Mouse (Mus musculus) adrenal gland, postnatal 14 days (tissue): ENCODE data around the gene Olfr521. TPM values are rescaled to one million over a fixed set of nuclear protein-coding genes. Genes with fewer than 3 reads are reported as not detected.
"Not testable (repeated sequence)": the region's sequence is repeated elsewhere in the genome, so short reads cannot be mapped to it uniquely, and the experiment has no call there.

Experiments
- DNase-seq: peaks from one replicate; pipeline ENCODE4 v3.0.0; 2021; ENCODE audit warnings: mixed read lengths
- long read RNA-seq, 2 experiments: library from polyadenylated mRNA; stranded (forward); transcript quantifications; one replicate each; pipeline ENCODE4 v2.0.0; 2021
- total RNA-seq: library from RNA; stranded (reverse); gene quantifications from 2 replicates; pipeline ENCODE4 v1.2.3, GENCODE M21; 2021

The Olfr521 gene
- total RNA-seq, result not detected in 2 replicates
- long read RNA-seq, experiment 1, result 0 reads
- long read RNA-seq, experiment 2, result 0 reads

DNA sequence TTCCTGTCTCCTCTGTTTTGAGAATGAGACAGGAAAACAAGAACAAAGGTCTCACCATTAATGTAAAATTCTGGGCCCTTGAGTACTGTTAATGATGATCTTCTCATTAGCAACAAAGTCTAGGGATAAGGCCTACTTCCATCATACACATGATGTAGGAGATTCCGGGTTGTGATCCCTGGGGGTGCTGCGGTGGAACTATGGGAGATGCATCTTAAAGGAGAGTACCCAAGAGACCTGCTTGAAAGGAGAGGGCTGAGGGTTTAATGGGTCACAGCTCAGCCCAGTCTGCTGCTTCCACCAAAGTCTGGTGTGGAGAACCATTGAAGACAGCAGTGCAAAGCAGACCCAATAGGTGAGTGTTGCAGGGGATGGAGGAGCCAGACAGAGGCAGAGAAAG lies at the start of gene Olfr521:
Gene Olfr521, plus strand, starts transcription at position 301 of the 400 bp plus-strand sequence.
- no peak for DNase-seq

DNA sequence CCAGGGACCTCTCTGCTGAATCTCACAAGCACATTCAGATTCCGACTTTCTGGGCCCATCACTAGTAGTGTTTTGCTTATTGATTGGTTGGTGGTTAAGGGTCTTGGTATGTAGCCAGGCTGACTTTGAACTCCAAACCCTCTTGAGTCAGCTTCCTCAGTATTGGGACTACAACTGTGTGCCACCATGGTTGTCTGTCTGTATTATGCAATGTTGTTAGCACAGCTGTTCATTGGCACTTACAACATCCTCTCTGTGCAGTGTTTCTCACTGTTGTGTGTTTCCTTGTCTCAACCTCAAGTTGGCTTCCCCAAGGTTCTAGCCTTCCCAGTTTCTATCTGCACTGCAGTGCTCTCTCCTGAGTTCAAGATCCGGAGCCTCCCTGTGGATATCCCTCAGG lies 46.8 kb upstream of the Olfr521 start:
- no peak for DNase-seq

DNA sequence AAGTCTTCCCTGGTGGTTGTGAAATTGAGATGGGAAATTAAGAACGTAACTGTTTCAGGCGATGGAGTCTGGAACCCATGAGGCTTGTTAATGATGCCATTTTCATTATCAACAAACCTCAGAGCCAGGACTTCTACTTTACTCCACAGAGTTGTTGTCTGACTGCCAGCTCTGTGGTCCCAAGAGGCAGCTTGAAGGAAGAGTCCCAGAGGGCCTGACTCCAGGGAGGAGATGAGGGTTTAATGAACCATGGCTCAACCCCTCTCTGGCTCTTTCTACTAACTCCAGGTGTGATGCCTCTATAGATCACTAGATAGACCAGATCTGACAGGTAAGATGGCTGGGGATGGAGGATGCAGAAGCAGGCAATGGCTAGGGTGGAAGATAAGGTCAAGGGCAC lies 33.3 kb upstream of the Olfr521 start, which contains the start of gene Olfr520:
Gene Olfr520, plus strand, starts transcription at position 301 of the 400 bp plus-strand sequence.
- peak; percentile 32 for DNase-seq

DNA sequence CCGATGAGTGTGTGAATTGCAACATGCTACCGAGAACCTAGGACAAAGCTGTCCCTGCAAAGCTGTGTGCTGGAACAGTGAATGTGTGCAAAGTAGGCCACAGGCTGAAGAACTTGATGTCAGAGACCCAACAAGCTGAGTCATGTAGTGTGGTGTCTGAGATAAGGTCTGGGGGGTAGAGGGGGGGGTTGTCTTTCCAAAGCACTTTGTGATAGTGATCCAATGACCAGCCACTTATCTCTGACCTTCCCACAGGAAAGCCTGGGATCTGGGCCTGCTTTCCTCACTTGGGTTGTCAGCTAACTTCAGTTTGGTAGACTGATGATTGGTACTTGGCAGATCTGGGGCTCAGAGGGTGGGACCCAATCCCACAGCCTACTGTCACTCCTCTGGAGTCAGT lies 28.7 kb upstream of the Olfr521 start:
- no peak for DNase-seq

DNA sequence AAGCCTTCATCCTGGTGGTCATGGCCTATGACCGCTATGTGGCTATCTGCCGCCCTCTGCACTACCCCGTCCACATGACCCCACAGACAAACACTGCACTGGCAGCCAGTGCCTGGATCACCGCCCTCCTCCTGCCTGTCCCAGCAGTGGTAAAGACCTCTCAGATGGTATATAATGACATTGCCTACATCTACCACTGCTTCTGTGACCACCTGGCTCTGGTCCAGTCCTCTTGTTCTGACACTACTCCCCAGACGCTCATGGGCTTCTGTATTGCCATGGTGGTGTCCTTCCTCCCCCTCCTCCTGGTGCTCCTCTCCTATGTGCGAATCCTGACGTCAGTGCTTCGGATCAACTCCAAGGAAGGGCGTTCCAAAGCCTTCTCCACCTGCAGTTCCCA lies 27.8 kb upstream of the Olfr521 start:
- not testable (repeated sequence) for DNase-seq

DNA sequence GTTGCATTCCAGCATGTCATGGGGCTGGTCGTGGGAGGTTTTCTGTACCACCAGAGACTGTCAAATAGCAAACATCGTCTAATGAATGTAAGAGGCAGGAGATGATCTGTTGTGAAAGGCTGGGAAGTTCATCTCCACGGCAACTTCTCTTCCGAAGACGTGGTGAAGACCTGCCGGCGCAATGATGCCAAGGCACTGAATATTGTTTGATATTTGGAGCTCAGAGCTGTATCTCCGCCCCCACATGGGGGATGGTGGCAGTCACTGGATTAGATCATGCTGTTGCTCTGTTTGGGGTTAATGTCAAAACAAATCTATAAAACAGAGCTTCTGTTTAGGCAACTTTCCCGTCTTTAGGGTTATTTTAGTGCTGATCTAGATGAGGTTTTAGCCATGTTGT lies 24.0 kb upstream of the Olfr521 start:
- no peak for DNase-seq

DNA sequence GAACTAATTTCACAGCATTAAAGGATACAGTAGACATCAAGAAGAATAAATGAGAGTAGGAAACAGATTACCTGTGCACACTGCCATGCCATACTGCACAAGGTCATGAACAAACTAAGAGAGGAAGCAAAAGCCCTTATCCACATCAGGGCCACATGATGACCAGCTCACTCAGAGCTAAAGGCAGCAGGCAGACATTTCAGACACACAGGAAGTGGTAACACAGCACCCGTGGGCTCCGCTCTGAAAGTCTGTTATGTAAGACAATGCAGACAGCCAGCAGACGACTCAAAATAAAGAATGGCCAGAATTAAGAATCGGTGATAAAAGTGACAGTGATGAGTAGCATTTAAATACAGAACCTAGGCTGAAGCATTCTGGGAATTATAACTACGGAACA lies 18.1 kb downstream of the Olfr521 start:
- no peak for DNase-seq

GRCm38 (mm10) chr7:99781916-99782315 lies 18.6 kb downstream of the Olfr521 start:
- DNase-seq, result no peak

DNA sequence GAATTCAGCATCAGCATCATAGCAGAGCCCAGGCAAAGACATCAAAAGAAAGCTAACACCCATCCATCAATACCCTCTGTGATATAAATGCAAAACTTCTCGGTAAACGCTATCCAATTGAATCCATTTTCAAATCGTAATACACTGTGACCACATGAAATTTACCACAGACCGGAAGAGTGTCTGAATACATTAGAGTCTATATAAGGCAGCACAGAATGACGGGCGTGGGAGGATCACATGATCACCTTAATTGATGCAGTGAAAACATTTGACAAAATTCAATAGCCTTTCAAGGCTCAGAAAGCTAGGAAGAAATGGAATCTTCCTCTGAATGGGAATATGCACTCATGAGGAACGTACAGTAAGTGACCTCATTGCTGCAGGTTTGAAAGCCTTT lies 20.1 kb downstream of the Olfr521 start:
- DNase-seq, result no peak

DNA sequence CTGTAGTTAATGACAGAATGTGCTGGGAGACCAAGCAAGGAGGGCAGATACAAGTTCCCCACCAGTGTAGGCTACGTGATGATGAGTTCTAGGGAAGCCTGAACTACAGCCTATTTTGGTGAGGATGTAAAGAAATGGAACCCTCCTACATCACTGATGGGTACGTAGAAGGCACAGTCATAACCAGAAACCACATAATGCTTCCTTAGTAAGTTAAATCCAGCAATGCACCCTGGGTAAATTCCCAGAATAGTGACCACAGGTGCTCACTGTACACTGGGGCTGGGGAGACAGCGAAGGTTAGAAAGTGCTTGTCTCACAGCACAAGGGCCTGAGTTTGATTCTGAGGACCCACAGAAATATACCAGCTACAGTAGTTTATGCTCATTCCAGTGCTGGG lies 22.2 kb downstream of the Olfr521 start:
- DNase-seq, result no peak

DNA sequence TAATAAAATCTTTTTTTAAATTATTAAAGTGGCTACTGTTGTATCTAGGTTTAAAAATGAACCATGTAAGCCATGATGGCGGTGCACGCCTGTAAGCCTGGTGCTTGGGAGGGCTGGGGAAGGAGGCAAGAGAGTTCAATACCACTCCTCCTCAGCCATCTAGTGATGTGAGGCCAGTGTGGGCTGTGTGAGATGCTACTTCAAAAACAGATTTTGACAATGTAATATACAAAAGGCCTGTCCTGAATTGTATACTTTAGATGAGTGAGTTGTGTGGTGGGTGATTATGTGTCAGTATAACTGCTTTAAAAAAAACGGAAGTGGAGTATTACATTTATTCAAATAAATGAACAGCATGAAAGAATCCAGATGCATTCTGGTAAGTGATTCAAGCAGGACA lies 23.5 kb downstream of the Olfr521 start:
- no peak for DNase-seq

DNA sequence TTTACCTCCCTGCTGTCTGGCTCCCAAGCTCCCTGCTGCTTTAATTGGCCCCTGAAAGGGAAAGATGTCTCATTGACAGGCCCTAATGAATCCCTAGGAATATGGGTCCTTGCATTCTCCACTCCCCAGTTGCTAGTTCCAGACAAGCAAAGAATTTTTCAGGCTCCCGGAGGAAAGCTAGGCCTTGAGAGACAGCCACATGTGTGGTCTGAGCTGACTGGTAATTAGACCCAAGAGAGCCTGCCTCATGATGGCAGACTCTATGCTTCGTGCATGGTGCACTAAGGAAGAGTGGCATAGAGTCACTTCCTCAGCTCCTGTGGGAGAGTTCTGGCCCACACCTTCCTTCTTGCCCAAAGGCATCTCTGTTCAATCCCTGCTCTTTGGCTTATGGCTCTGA lies 24.6 kb downstream of the Olfr521 start:
- no peak for DNase-seq

GRCm38 (mm10) chr7:99788563-99788962 lies 25.3 kb downstream of the Olfr521 start:
- DNase-seq, result no peak

- no peak for DNase-seq
Observed at GRCm38 (mm10) chr7:99790816-99791215, 27.5 kb downstream of the Olfr521 start.

DNA sequence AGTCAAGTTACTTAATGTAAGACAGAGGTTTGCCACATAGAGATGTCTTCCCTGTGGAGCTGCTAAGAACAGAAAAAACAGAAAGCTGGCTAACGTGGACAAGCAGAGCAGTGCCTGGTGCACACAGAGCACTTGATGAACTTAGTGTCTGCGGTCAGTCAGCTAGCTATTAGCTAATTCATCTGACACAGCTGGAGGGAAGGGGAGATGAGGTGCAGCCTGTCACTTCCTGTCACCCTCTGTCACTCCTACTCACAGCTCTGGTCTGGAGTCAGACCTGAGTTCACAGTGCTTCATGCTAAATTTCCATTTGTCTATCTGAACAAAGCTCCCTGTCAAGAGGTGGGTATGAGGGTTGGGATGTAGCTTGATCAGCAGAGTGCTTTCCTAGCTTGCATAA lies 30.8 kb downstream of the Olfr521 start:
- DNase-seq, result no peak

DNA sequence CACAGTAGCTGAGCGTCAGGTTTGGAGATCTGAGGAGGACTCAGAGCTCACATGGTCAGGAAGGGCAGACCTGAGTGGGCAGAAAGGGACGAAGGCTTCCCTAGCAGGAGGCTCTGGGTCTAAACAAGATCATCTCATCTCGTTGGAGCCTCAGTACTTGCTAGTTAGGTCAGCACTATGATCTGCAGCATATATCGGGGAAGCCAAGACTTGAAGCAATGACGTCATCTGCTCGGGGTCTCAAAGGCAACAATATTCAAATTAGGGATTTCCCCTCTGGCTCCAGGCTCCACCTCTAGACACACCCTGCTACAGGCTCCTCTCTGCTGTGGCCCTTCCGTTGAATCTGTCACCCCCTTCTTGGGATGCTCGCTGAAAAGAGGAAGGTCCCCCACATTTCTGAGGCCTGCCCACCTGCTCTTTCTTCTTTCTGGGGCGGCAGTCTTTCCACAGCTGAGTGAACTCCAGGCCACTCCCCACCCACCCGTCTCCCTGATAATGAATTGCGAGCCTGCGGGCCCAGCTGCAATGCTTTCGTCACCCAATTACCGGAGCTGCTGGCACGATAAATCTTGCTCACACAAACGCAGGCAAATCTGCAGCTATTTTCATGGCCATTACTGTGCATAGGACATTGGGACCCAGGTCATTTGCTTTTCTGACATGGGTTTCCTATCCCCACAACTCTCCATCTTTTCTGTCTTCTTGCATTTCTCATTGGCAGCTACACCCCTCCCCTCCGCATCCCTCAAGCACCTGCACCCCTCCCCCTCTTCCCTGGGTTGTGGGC lies 32.1 kb downstream of the Olfr521 start:
- peak; percentile 18 for DNase-seq

GRCm38 (mm10) chr7:99796471-99796870 lies 33.2 kb downstream of the Olfr521 start:
- DNase-seq, result no peak

GRCm38 (mm10) chr7:99797261-99797660 lies 34.0 kb downstream of the Olfr521 start:
- DNase-seq, result no peak

- peak; percentile 74 for DNase-seq
Observed at GRCm38 (mm10) chr7:99797911-99798647, 34.8 kb downstream of the Olfr521 start.

- no peak for DNase-seq
Observed at GRCm38 (mm10) chr7:99799118-99799517, 35.8 kb downstream of the Olfr521 start.

DNA sequence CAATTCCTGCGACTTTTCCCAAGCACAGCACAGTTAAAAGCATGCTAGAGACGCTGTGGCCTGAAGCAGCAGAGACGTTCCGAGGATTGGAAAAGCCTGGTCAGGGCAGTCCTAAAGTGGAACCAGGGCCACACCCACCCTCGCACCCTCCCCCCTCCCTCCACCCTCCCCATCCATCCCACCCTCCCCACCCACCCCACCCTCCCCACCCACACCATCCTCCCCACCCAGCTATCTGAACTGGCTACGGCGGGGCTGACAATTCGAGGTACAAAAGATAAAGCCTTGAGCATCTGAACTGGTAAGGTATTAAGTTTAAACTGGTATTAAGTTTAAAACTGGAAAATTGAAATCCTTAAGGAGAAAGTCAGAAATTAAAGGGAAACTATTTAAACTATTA lies 40.2 kb downstream of the Olfr521 start:
- no peak for DNase-seq

GRCm38 (mm10) chr7:99804033-99804432 lies 40.7 kb downstream of the Olfr521 start:
- not testable (repeated sequence) for DNase-seq

GRCm38 (mm10) chr7:99805340-99805739 lies 42.0 kb downstream of the Olfr521 start:
- no peak for DNase-seq

GRCm38 (mm10) chr7:99807043-99807442 lies 43.7 kb downstream of the Olfr521 start:
- not testable (repeated sequence) for DNase-seq
